Mouse (Mus musculus) lung, postnatal 0 days (tissue): Measurements from ENCODE around the gene Nalcn. TPM values are rescaled to one million over a fixed set of nuclear protein-coding genes. Genes with fewer than 3 reads are reported as not detected.

Source experiments
- ATAC-seq: fragments of 200-750 bp; cut with Nextera tagmentation; 2 replicates; pipeline ENCODE4 v1.8.0; 2017; ENCODE audit warnings: moderate library complexity
- DNase-seq: peaks from one replicate; pipeline ENCODE4 v3.0.0-alpha.2; 2016; ENCODE audit warnings: low spot score
- H3K27ac ChIP-seq: fragments of 300-500 bp; sonication (generic); 2 replicates; pipeline ENCODE4 v1.5.1; 2014; ENCODE audit warnings: antibody characterized with exemption, mild to moderate bottlenecking, low read length, mixed read lengths
- H3K27me3 ChIP-seq: fragments of 300-500 bp; sonication (generic); replicated peaks from 2 replicates; pipeline ENCODE4 v1.6.1; 2014; ENCODE audit warnings: low read length, mixed read lengths; ENCODE audit not compliant: insufficient read depth
- H3K36me3 ChIP-seq: fragments of 300-500 bp; sonication (generic); 2 replicates; pipeline ENCODE4 v1.6.1; 2014; ENCODE audit warnings: low read length, mixed read lengths; ENCODE audit not compliant: insufficient read depth
- H3K4me1 ChIP-seq: fragments of 300-500 bp; sonication (generic); 2 replicates; pipeline ENCODE4 v1.6.1; 2014; ENCODE audit warnings: antibody characterized with exemption, low read depth, low read length, mixed read lengths; ENCODE audit not compliant: insufficient read depth
- H3K4me2 ChIP-seq: fragments of 300-500 bp; sonication (generic); replicated peaks from 2 replicates; pipeline ENCODE4 v1.6.1; 2014; ENCODE audit warnings: low read depth, mild to moderate bottlenecking, low read length, moderate library complexity, mixed read lengths
- H3K4me3 ChIP-seq: fragments of 300-500 bp; sonication (generic); 2 replicates; pipeline ENCODE4 v1.5.1; 2014; ENCODE audit warnings: low read depth, low read length
- H3K9ac ChIP-seq: fragments of 300-500 bp; sonication (generic); replicated peaks from 2 replicates; pipeline ENCODE4 v1.6.1; 2014; ENCODE audit warnings: low read depth, mild to moderate bottlenecking
- H3K9me3 ChIP-seq: fragments of 300-500 bp; sonication (generic); 2 replicates; pipeline ENCODE4 v1.6.1; 2016; ENCODE audit warnings: low read length, mixed read lengths
- CTCF ChIP-seq: IDR thresholded peaks from 2 replicates; pipeline ENCODE4 v1.5.1; 2016; ENCODE audit warnings: antibody characterized with exemption, mild to moderate bottlenecking
- EP300 ChIP-seq: IDR thresholded peaks from 2 replicates; pipeline ENCODE4 v1.6.1; 2016; ENCODE audit warnings: antibody characterized with exemption, mild to moderate bottlenecking, control low read depth
- WGBS: fragments of 180-500 bp; shearing (Covaris S2); extraction: QIAGEN DNeasy Blood & Tissue Kit; methylation state at CpG from one replicate; pipeline ENCODE4 v1.1.7; 2014; 5-methylcytosine and 5-hydroxymethylcytosine counted together
- polyA plus RNA-seq: library from polyadenylated mRNA; unstranded; fragments of >200 nt; fragmentation: Nextera tagmentation; extraction: Ambion mirVana; gene quantifications from 2 replicates; pipeline ENCODE4 v1.2.1, GENCODE M21; 2015

Gene Nalcn
- polyA plus RNA-seq, 1 experiment from 2014 or later, result not detected

DNA sequence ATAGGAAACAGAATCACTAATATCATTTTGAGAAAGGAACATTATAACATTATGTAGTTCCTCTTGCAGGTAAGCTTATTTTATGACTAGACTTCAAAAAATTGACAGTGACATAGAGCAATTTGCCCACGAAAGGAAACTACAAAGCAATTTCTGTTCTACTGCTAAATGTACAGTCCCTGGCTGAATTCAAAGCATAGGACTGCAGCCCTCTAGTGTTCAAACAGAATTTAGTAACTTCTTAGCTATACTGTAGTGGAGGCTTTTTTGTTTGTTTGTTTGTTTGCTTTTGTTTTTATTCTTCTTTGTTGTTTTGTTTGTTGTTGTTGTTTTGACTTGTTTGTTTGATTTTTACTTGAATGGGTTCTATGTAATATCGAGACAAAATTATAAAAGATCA lies 354.8 kb downstream of the Nalcn start:
- no peak overlapping the region for H3K4me3 ChIP-seq
- H3K4me1 ChIP-seq, result no peaks in the 10 kb centered on the region
- H3K27me3 ChIP-seq, result no peaks in the 10 kb centered on the region
- no peak overlapping the region for H3K27ac ChIP-seq
- 72% methylated on average over 2 of the region's 2 CpGs for WGBS
- TF ChIP-seq EP300 (no peak), CTCF (peak; percentile 26)
- no peaks in the 10 kb centered on the region for H3K9me3 ChIP-seq
- DNase-seq (no peak), ATAC-seq (no peak)
- H3K9ac ChIP-seq, result no peak overlapping the region
- H3K36me3 ChIP-seq, result no peaks in the 10 kb centered on the region
- no peak overlapping the region for H3K4me2 ChIP-seq

DNA sequence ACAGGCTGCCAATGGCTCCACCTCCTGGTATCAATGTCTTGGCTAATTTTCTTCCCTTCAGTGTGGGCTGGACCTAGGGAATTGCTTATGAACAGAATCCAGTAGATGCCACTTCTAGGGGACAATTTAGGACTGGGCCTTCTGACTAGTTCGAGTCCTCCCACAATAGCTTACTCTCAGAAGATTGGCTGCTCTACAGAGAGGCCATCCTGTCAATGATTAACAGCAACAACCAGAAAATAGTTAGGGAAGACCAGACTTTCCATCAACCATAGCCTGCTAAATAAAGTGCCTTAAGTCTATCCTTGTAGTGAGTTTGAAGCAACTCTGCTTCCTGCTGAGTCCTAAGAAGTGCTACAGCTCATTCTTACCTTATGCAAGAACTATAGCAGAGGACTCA lies 386.2 kb downstream of the Nalcn start:
- Histone ChIP-seq H3K4me3 (no peak overlapping the region), H3K36me3 (no peaks in the 10 kb centered on the region), H3K4me2 (no peak overlapping the region), H3K27me3 (no peaks in the 10 kb centered on the region), H3K4me1 (no peaks in the 10 kb centered on the region), H3K27ac (no peak overlapping the region), H3K9ac (no peak overlapping the region), H3K9me3 (no peaks in the 10 kb centered on the region)
- 42% methylated on average over 1 of the region's 1 CpGs for WGBS
- ATAC-seq (no peak), DNase-seq (no peak)
- TF ChIP-seq EP300, result no peak
- no peak for TF ChIP-seq CTCF

DNA sequence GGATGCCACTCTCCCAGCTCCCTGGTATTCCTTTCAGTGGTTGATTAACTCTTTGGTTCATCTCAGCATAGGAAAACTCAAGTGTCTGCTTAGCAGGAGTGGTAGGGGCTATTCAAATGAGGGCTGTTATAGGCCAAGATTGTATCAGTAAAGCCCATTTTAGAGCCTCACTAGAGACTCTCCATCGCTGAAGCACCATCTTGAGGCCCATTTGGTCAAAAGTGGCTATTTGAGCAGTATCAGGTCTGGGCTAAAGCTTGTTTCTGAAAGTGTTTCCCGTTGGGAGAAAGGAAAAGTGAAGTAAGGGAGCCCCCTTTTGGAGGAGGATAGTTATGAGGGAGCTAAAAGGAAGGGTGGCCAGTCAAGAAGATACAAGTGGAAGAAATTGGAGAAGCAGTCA lies 387.0 kb downstream of the Nalcn start:
- Histone ChIP-seq H3K36me3 (no peaks in the 10 kb centered on the region), H3K4me1 (no peaks in the 10 kb centered on the region), H3K4me2 (no peak overlapping the region), H3K27me3 (no peaks in the 10 kb centered on the region), H3K27ac (no peak overlapping the region), H3K9ac (no peak overlapping the region), H3K4me3 (no peak overlapping the region), H3K9me3 (no peaks in the 10 kb centered on the region)
- ATAC-seq (no peak), DNase-seq (peak; percentile 55)
- 4% methylated on average over 2 of the region's 2 CpGs for WGBS
- peak; percentile 61 for TF ChIP-seq CTCF
- TF ChIP-seq EP300, result no peak

- Histone ChIP-seq H3K27ac (no peak overlapping the region), H3K4me2 (no peak overlapping the region), H3K9me3 (no peaks in the 10 kb centered on the region), H3K27me3 (no peaks in the 10 kb centered on the region), H3K4me3 (no peak overlapping the region), H3K36me3 (no peaks in the 10 kb centered on the region), H3K4me1 (no peaks in the 10 kb centered on the region), H3K9ac (no peak overlapping the region)
- no peak for TF ChIP-seq EP300
- no peak for TF ChIP-seq CTCF
- ATAC-seq, result no peak
- DNase-seq, result no peak
- WGBS, result 38% methylated on average over 2 of the region's 2 CpGs
These were observed 389.9 kb downstream of the Nalcn start for GRCm38 (mm10) chr14:123237002-123237401.

- no peak overlapping the region for H3K4me2 ChIP-seq
- H3K9ac ChIP-seq, result no peak overlapping the region
- no peak for TF ChIP-seq CTCF
- no peak for TF ChIP-seq EP300
- H3K27me3 ChIP-seq, result no peaks in the 10 kb centered on the region
- no peaks in the 10 kb centered on the region for H3K36me3 ChIP-seq
- DNase-seq (no peak), ATAC-seq (no peak)
- no peak overlapping the region for H3K27ac ChIP-seq
- H3K9me3 ChIP-seq, result no peaks in the 10 kb centered on the region
- H3K4me3 ChIP-seq, result no peak overlapping the region
- no peaks in the 10 kb centered on the region for H3K4me1 ChIP-seq
These were observed 394.2 kb downstream of the Nalcn start for GRCm38 (mm10) chr14:123232630-123233206.

Other genes starting within 250 kb of the Nalcn start
- 0.12 and 0.23 TPM in 2 replicates for gene Itgbl1, start 32.8 kb upstream of the Nalcn start, polyA plus RNA-seq